Mouse (Mus musculus) bone marrow, adult 2 months (tissue): ENCODE data around the gene Lyrm9. TPM values are rescaled to one million over a fixed set of nuclear protein-coding genes. Genes with fewer than 3 reads are reported as not detected.

Source experiments
- H3K27ac ChIP-seq: fragments of 200-500 bp; 2 replicates; pipeline ENCODE4 v1.5.1; 2012; ENCODE audit warnings: low read depth, mild to moderate bottlenecking, control low read depth, inconsistent platforms, low read length; ENCODE audit not compliant: control insufficient read depth, poor library complexity, insufficient read depth
- H3K4me1 ChIP-seq: fragments of 200-500 bp; 2 replicates; pipeline ENCODE4 v1.6.1; 2011; ENCODE audit warnings: low read length; ENCODE audit not compliant: control insufficient read depth, insufficient read depth
- H3K4me3 ChIP-seq: fragments of 200-500 bp; replicated peaks from 2 replicates; pipeline ENCODE3; 2011; ENCODE audit warnings: mild to moderate bottlenecking, low read depth, low read length, control low read depth; ENCODE audit not compliant: control insufficient read depth
- CTCF ChIP-seq: fragments of 200-500 bp; IDR thresholded peaks from 2 replicates; pipeline ENCODE4 v1.5.1; 2011; ENCODE audit warnings: low read length, control low read depth; ENCODE audit not compliant: control insufficient read depth, insufficient read depth
- POLR2A ChIP-seq: fragments of 200-500 bp; IDR thresholded peaks from 2 replicates; pipeline ENCODE4 v1.6.1; 2011; ENCODE audit warnings: low read depth, mild to moderate bottlenecking, control low read depth, low read length, borderline replicate concordance; ENCODE audit not compliant: control insufficient read depth
- WGBS: fragments of 180-500 bp; shearing (Covaris S2); methylation state at CpG from one replicate; pipeline ENCODE4 v1.1.7; 2018; 5-methylcytosine and 5-hydroxymethylcytosine counted together
- polyA plus RNA-seq: library from polyadenylated mRNA; stranded (reverse); fragments of >200 nt; gene quantifications from 2 replicates; pipeline ENCODE4 v1.2.4, GENCODE M21; 2011; ENCODE audit warnings: low replicate concordance; ENCODE audit not compliant: missing spikeins, insufficient read depth, insufficient read length

The Lyrm9 gene
- polyA plus RNA-seq, result 19.0 and 27.0 TPM in 2 replicates

DNA sequence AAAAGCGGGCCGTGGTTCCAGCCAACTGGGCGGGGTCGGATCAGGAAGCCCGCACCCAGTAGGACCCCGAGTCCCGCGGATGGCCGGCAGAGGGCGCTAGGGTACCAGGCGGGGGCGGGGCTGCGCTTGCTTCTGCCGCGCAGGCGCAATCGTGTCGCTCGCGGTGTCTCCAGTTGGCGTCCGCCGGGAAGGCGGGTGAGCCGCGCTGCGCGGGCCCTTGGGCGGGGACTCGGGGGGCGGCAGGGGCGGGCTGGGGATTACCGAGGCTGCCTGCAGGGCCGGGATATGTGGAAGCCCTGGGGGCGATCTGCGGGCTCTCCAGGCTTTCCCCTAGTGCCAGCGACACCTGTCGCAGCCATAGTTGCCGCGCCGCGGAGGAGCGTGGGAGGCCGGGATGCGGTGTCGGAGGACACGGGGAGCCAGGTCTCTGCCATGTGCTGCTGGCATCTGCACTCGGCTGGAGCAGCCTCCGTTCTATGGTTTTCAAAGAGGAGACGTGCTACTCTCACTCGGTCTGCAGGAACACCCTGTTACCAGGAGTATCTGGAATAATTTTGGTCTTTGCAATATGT is at the start of gene Lyrm9:
Lyrm9 (plus strand) TSS at position 143 of the 572 bp plus-strand sequence.
- TF ChIP-seq POLR2A, result peak; percentile 58; the same call in 1 of the 2 replicates
- TF ChIP-seq CTCF, result peak; percentile 92
- peak within 1 kb of the TSS; percentile 83 for H3K4me3 ChIP-seq
- peak within 1 kb of the TSS; percentile 55; the same call in 1 of the 2 replicates for H3K27ac ChIP-seq
- H3K4me1 ChIP-seq, result peaks cover 2% of the 10 kb centered on the region; the same call in 1 of the 2 replicates
- under 1% methylated on average over 51 of the region's 51 CpGs for WGBS

DNA sequence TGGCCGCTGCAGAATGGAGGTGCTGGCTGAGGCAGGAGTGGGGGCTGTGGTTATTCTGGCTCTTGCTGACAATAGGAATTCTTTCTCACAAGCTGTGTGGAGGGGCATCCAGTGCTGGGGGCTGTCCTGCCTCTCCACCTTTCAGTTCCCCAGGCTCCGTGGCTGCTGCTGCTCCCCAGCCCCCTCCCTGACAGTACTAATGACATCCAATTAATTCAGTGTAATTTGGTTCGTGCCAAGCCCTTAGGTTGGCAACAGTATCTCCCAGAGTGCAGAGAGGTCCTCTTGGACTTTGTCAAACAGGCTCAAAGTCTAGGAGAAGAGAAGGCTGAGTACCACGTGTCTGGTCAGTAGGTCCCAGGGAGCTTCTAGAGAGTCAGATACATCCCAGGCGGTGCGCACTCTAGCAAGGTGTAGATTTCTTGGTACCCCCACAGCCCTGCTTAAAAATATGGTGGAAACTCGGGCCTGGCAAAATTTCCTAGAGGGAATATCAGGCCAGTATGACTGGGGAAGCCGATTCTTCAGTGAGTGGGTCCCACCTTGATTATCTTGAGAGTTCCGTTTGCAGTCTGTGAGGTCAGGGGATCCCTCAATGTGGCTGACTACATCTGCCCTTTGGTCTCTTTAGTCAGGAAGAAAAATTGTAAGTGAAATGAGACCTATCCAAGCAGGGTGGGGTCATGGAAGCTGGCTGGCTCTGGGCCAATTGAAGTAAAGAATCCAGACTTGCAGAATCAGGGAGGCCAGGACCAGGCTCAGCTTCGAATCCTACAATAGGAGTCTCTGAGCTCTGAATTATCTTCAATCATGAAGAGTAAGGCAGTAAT is 48.3 kb upstream of the Lyrm9 start:
- no peaks in the 10 kb centered on the region for H3K4me1 ChIP-seq
- 79% methylated on average over 10 of the region's 10 CpGs for WGBS

DNA sequence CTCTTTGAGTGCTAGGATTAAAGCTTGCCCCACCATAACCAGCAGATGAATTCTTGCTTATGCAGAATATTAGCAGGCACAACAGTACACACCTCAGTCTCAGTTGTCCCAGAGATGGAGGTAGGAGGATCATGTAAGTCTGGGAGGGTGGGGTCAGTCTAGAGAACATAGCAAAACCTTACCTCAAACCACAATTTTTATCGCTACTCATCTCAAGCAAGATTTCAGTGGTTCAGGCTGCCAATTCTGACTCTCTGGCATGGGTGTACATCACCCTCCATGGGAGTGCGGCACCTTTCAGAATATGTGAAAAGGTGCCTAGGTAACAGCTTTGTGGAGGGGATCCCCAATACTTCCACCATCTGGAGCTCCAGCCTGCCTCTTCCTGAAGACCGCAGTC is 46.4 kb upstream of the Lyrm9 start:
- TF ChIP-seq POLR2A (no peak), CTCF (no peak)
- H3K4me1 ChIP-seq, result no peaks in the 10 kb centered on the region
- H3K27ac ChIP-seq, result no peak overlapping the region
- no peak overlapping the region for H3K4me3 ChIP-seq
- WGBS, result 72% methylated on average over 3 of the region's 3 CpGs

More for the DNA sequence above, 48.3 kb upstream of the Lyrm9 start:
- Histone ChIP-seq H3K27ac (no peak overlapping the region), H3K4me3 (no peak overlapping the region)
- TF ChIP-seq POLR2A (no peak), CTCF (no peak)

DNA sequence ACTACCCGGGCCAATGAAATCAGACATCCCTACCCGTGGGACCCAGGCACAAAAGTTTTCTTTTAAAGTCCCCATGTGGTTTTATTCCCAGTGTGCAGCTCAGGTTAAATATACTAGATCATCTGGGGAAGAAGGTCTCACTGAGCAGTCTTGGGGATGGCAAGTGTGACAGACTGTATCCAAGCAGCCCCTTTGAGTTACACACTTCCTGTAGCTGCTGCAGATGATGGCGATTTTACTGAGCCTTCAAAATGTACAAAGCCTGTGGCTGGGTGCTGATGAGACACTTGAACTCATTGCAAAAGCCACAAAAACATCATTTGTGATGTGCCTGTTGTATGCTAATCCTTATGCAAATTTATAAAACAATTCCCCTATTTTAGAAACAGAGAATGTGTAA is 45.8 kb upstream of the Lyrm9 start:
- no peaks in the 10 kb centered on the region for H3K4me1 ChIP-seq
- TF ChIP-seq POLR2A (no peak), CTCF (no peak)
- no peak overlapping the region for H3K27ac ChIP-seq
- 56% methylated on average over 3 of the region's 3 CpGs for WGBS
- no peak overlapping the region for H3K4me3 ChIP-seq

DNA sequence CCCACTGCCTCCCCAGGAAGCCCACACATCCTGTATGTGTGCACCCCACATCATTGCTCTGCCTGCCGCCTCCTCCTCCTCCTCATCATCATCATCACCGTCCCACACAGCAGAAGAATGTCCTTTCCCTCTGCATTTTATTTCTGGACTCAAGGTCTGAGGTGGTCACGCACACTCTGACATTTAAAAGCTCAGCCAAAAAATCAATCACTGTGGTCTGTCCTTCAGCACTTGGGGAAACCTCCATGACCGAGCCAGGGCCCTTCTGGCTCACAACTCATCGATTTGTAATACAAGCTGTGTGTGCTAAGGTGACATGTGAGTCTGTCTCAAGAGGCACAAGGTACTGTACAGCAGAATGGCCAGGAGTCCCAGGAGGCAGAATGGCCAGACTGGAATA is 44.1 kb upstream of the Lyrm9 start:
- WGBS, result 60% methylated on average over 5 of the region's 5 CpGs
- TF ChIP-seq CTCF (no peak), POLR2A (no peak)
- no peak overlapping the region for H3K4me3 ChIP-seq
- no peak overlapping the region for H3K27ac ChIP-seq
- H3K4me1 ChIP-seq, result no peaks in the 10 kb centered on the region

DNA sequence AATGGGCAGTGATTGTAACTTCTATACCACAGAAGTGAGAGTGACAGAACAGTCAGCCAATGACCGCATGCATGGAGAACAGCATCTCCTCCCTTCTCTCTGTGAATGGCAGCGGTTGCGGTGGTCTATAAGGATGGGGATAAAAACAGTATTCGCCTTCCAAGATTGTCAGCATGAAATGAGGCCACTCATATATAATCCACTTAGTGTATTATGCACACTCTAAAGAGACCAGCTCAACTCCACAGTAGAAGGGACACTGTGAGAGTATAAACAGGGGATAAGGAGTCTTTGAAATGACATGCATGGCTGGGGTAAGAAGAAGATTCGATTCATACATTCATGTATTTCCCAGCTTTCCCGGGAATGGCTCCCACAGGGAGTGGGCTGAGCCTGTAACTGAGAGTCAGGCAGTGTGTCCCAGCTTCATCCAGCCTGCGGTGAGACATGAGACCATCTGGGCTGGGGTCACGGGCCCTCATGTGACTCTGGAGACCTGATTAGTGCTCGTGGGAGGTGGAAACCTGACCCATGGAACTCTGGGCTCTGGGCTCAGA is 43.5 kb upstream of the Lyrm9 start:
- TF ChIP-seq CTCF (no peak), POLR2A (no peak)
- Histone ChIP-seq H3K4me3 (no peak overlapping the region), H3K4me1 (no peaks in the 10 kb centered on the region), H3K27ac (no peak overlapping the region)
- WGBS, result 83% methylated on average over 9 of the region's 9 CpGs

DNA sequence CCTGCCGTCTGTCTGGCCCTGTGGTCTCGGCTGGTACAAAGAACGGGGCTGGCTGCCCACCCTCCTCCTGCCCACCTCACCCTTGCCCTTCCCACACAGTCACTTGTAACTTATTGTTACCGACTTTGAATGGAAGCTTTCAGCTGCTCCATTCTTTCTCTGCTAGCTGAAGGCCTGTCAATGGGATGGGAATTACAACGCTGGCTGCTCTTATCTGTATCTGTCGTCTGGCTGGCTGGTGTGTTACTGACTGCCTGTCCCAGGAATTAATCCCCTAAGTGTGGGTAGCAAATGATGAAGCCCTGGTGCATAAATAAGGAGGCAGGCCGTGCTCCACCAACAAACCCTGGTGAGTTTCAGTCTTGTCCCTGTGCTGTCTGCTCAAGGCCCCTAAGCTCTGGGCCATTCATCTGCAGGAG is 40.4 kb upstream of the Lyrm9 start:
- 58% methylated on average over 7 of the region's 7 CpGs for WGBS

More for the DNA sequence above, 40.4 kb upstream of the Lyrm9 start:
- Histone ChIP-seq H3K27ac (no peak overlapping the region), H3K4me1 (no peaks in the 10 kb centered on the region), H3K4me3 (no peak overlapping the region)
- no peak for TF ChIP-seq POLR2A
- TF ChIP-seq CTCF, result no peak
